Mouse (Mus musculus): Measurements from ENCODE around the gene Ergic1.

DNA sequence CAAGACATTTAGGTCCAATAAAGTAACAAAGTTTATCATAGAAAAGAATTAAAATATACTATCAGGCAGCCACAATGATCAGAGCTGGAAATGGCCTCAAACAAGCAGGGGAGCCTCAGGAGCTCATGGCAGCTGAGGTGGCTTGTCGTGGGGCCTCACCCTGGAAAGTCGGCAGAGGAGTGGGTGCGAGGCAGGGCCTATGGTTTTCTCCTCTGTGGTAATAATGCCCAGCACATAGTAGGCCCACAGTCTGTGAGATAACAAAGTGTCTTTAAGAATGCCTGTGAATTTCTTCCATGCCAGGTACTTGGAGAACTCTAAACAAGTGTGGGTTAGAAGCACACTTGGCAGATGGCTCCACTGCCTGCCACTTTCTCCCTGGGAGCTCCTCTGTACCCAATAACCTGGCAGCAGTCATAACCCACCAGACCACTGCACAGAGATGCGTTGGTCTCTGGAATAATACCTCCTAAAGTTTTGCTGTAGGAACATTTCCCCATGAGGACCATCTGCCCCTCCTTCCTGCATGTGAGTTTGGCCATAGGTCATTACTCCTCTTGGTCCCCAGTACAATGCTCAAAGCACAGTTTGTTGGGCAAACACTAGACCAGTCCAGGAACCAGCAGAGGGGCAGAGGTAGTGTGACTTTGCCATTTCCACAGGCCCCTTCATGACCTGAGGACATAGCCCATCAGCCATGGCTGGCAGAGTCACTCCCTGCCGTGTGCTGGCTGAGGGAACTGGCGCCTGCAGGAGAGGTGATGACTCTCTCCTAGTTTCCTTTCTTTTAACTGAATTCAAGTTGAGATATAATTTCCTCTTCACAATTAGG lies 47.6 kb upstream of the Ergic1 start:
- TF ChIP-seq TAL1 (conservative IDR thresholded peaks at IDR 0.05; ENCODE audit: low read depth, low read length): no peak
- no peak for TF ChIP-seq CTCF (IDR thresholded peaks at IDR 0.05; ENCODE audit: low read depth, low read length)
